Mouse (Mus musculus) leukemia stem cell, adult 10-12 weeks (primary cell): ENCODE results near the gene Olfr1410. TPM values are rescaled to one million over a fixed set of nuclear protein-coding genes. Genes with fewer than 3 reads are reported as not detected.

Source experiments
- polyA plus RNA-seq: library from polyadenylated mRNA; stranded (reverse); fragments of >175 nt; gene quantifications from 2 replicates; pipeline ENCODE4 v1.2.3, GENCODE M21; 2012; ENCODE audit warnings: low replicate concordance

Gene Olfr1410
- polyA plus RNA-seq: not detected in 2 replicates

GRCm38 (mm10) chr1:92605482-92605881 is at the start of gene Olfr1410:
Gene Olfr1410, plus strand, starts transcription at chr1:92605782.

GRCm38 (mm10) chr1:92571022-92571421 is 34.6 kb upstream of the Olfr1410 start, which contains the start of gene Olfr1413:
Gene Olfr1413, plus strand, starts transcription at chr1:92571322.

GRCm38 (mm10) chr1:92585479-92585878 is 20.1 kb upstream of the Olfr1410 start, which contains the start of gene Olfr1412:
Gene Olfr1412, plus strand, starts transcription at chr1:92585779.

GRCm38 (mm10) chr1:92594111-92594510 is 11.5 kb upstream of the Olfr1410 start, which contains the start of gene Olfr1411:
Gene Olfr1411, plus strand, starts transcription at chr1:92594411.

GRCm38 (mm10) chr1:92617488-92617887 is 11.9 kb downstream of the Olfr1410 start, which contains the start of gene Olfr12:
Gene Olfr12, plus strand, starts transcription at chr1:92617788.

GRCm38 (mm10) chr1:92641514-92642272 is 36.1 kb downstream of the Olfr1410 start, which contains the start of gene Cops9:
Gene Cops9, minus strand, starts transcription at chr1:92641985.

GRCm38 (mm10) chr1:92648673-92649072 is 43.1 kb downstream of the Olfr1410 start, which contains the start of gene Otos:
Gene Otos, minus strand, starts transcription at chr1:92648841.

Other genes with a start within 250 kb of the Olfr1410 start
- 7.7 and 29.4 TPM in 2 replicates for gene Ndufa10, start 131.9 kb upstream of the Olfr1410 start, polyA plus RNA-seq
- not detected in 2 replicates for gene Olfr1416, start 120.7 kb upstream of the Olfr1410 start, polyA plus RNA-seq
- gene Olfr1415, start 109.7 kb upstream of the Olfr1410 start, polyA plus RNA-seq: not detected in 2 replicates
- gene Olfr1414, start 87.1 kb upstream of the Olfr1410 start, polyA plus RNA-seq: 0.06 TPM in 1 of 2 replicates, not detected in the other
- not detected in 2 replicates for gene Olfr1413, start 34.5 kb upstream of the Olfr1410 start, polyA plus RNA-seq
- gene Olfr1412, start 20.0 kb upstream of the Olfr1410 start, polyA plus RNA-seq: not detected in 2 replicates
- 0.32 TPM in 1 of 2 replicates, not detected in the other for gene Olfr1411, start 11.4 kb upstream of the Olfr1410 start, polyA plus RNA-seq
- gene Olfr12, start 12.0 kb downstream of the Olfr1410 start, polyA plus RNA-seq: not detected in 2 replicates
- 20.3 and 30.2 TPM in 2 replicates for gene Cops9, start 36.2 kb downstream of the Olfr1410 start, polyA plus RNA-seq
- gene Otos, start 43.1 kb downstream of the Olfr1410 start, polyA plus RNA-seq: not detected in 2 replicates
- gene Gpc1, start 225.9 kb downstream of the Olfr1410 start, polyA plus RNA-seq: 3.7 and 4.1 TPM in 2 replicates